Mouse (Mus musculus) midbrain, postnatal 0 days (tissue): ENCODE measurements around the gene Adamts12. TPM values are rescaled to one million over a fixed set of nuclear protein-coding genes. Genes with fewer than 3 reads are reported as not detected.
A peak's percentile ranks its signal among the peaks of the same experiment; 100 is the strongest.

Experiments used
- ATAC-seq: fragments of 200-750 bp; cut with Nextera tagmentation; 2 replicates; pipeline ENCODE4 v1.8.0; 2017; ENCODE audit warnings: moderate number of reproducible peaks, mild to moderate bottlenecking, moderate TSS enrichment, moderate library complexity; ENCODE audit not compliant: low FRiP score
- DNase-seq: peaks from one replicate; pipeline ENCODE4 v3.0.0-alpha.2; 2015; ENCODE audit warnings: low spot score
- H3K27ac ChIP-seq: fragments of 300-500 bp; sonication (generic); 2 replicates; pipeline ENCODE4 v1.5.1; 2014; ENCODE audit warnings: low read depth, mild to moderate bottlenecking, low read length, mixed read lengths
- H3K27me3 ChIP-seq: fragments of 300-500 bp; sonication (generic); 2 replicates; pipeline ENCODE4 v1.6.1; 2014; ENCODE audit warnings: low read length, control low read depth, mixed read lengths; ENCODE audit not compliant: insufficient read depth
- H3K36me3 ChIP-seq: fragments of 300-500 bp; sonication (generic); 2 replicates; pipeline ENCODE4 v1.6.1; 2014; ENCODE audit warnings: low read length, control low read depth, mixed read lengths; ENCODE audit not compliant: insufficient read depth
- H3K4me1 ChIP-seq: fragments of 300-500 bp; sonication (generic); 2 replicates; pipeline ENCODE4 v1.6.1; 2014; ENCODE audit warnings: mild to moderate bottlenecking, control low read depth, antibody characterized with exemption, low read length, mixed read lengths; ENCODE audit not compliant: insufficient read depth
- H3K4me2 ChIP-seq: fragments of 300-500 bp; sonication (generic); 2 replicates; pipeline ENCODE4 v1.6.1; 2014; ENCODE audit warnings: low read depth, mild to moderate bottlenecking, low read length, mixed read lengths; ENCODE audit not compliant: poor library complexity, severe bottlenecking
- H3K4me3 ChIP-seq: fragments of 300-500 bp; sonication (generic); 2 replicates; pipeline ENCODE4 v1.5.1; 2014; ENCODE audit warnings: low read depth, mild to moderate bottlenecking, low read length, moderate library complexity
- H3K9ac ChIP-seq: fragments of 300-500 bp; sonication (generic); replicated peaks from 2 replicates; pipeline ENCODE4 v1.6.1; 2014; ENCODE audit warnings: mild to moderate bottlenecking, low read length, moderate library complexity, mixed read lengths; ENCODE audit not compliant: poor library complexity, severe bottlenecking
- H3K9me3 ChIP-seq: fragments of 300-500 bp; sonication (generic); 2 replicates; pipeline ENCODE4 v1.6.1; 2016; ENCODE audit warnings: low read length, control low read depth
- CTCF ChIP-seq: IDR thresholded peaks from 2 replicates; pipeline ENCODE4 v1.5.1; 2016; ENCODE audit warnings: antibody characterized with exemption, mild to moderate bottlenecking
- whole genome bisulfite sequencing: fragments of 180-500 bp; shearing (Covaris S2); extraction: QIAGEN DNeasy Blood & Tissue Kit; methylation state at CpG from one replicate; pipeline ENCODE4 v1.1.7; 2014; 5-methylcytosine and 5-hydroxymethylcytosine counted together
- polyA plus RNA-seq: library from polyadenylated mRNA; unstranded; fragments of >200 nt; fragmentation: Nextera tagmentation; extraction: Ambion mirVana; gene quantifications from 2 replicates; pipeline ENCODE4 v1.2.1, GENCODE M21; 2015
- total RNA-seq: library from RNA; depleted of rRNA; stranded (reverse); fragments of >200 nt; gene quantifications from 2 replicates; pipeline ENCODE4 v1.2.3, GENCODE M21; 2014

The Adamts12 gene
- total and polyA plus RNA-seq, 2 experiments from 2014 or later, result 0.94 to 7.4 TPM

GRCm38 (mm10) chr15:11160759-11161158, 96.2 kb downstream of the Adamts12 start:
- peak; percentile 49 for TF ChIP-seq CTCF
- H3K36me3 ChIP-seq, result no peaks in the 10 kb centered on the region
- DNase-seq (peak; percentile 71), ATAC-seq (no peak)
- no peak overlapping the region for H3K9ac ChIP-seq
- no peak overlapping the region for H3K4me2 ChIP-seq
- H3K4me3 ChIP-seq, result no peak overlapping the region
- WGBS, result 65% methylated on average over 2 of the region's 2 CpGs
- no peaks in the 10 kb centered on the region for H3K4me1 ChIP-seq
- no peak overlapping the region for H3K27ac ChIP-seq
- H3K9me3 ChIP-seq, result no peaks in the 10 kb centered on the region
- no peaks in the 10 kb centered on the region for H3K27me3 ChIP-seq

DNA sequence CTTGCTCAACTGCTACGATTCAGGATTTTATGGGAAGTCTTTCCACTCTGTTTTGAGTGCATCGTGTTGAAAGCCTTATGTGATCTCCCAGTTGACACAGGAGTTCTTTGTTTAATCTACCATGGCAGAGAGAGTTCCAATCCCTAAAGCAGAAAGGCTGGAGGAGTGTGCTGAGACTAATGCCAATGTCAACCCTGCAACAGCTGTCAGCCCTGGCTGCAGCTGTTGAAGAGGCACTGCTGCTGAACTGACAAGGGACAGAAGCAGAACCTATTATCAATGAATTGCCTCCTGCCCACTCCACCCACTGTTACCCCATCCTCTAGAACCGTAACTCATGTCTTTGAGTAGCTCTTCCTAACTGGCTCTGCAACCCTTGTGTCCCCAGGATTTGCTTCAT, 101.3 kb downstream of the Adamts12 start:
- ATAC-seq (no peak), DNase-seq (peak; percentile 20)
- H3K4me1 ChIP-seq, result no peaks in the 10 kb centered on the region
- H3K4me3 ChIP-seq, result no peak overlapping the region
- H3K9ac ChIP-seq, result no peak overlapping the region
- H3K9me3 ChIP-seq, result no peaks in the 10 kb centered on the region
- H3K27me3 ChIP-seq, result no peaks in the 10 kb centered on the region
- no peak overlapping the region for H3K27ac ChIP-seq
- no peak overlapping the region for H3K4me2 ChIP-seq
- WGBS, result 29% methylated on average over 3 of the region's 3 CpGs
- TF ChIP-seq CTCF, result no peak
- no peaks in the 10 kb centered on the region for H3K36me3 ChIP-seq

- DNase-seq (peak; percentile 7), ATAC-seq (no peak)
- no peak overlapping the region for H3K4me2 ChIP-seq
- no peak overlapping the region for H3K4me3 ChIP-seq
- no peak overlapping the region for H3K27ac ChIP-seq
- no peaks in the 10 kb centered on the region for H3K9me3 ChIP-seq
- 94% methylated on average over 7 of the region's 7 CpGs for WGBS
- no peak for TF ChIP-seq CTCF
- no peak overlapping the region for H3K9ac ChIP-seq
- H3K4me1 ChIP-seq, result no peaks in the 10 kb centered on the region; the same call in 1 of the 2 replicates
- H3K27me3 ChIP-seq, result no peaks in the 10 kb centered on the region
- H3K36me3 ChIP-seq, result no peaks in the 10 kb centered on the region
Observed at GRCm38 (mm10) chr15:11173884-11174470, 109.4 kb downstream of the Adamts12 start.

GRCm38 (mm10) chr15:11174842-11175241, 110.3 kb downstream of the Adamts12 start:
- no peaks in the 10 kb centered on the region for H3K9me3 ChIP-seq
- peak; percentile 6 for DNase-seq
- H3K4me1 ChIP-seq, result no peaks in the 10 kb centered on the region; the same call in 1 of the 2 replicates
- H3K9ac ChIP-seq, result no peak overlapping the region
- H3K36me3 ChIP-seq, result no peaks in the 10 kb centered on the region
- H3K4me3 ChIP-seq, result no peak overlapping the region
- no peaks in the 10 kb centered on the region for H3K27me3 ChIP-seq
- H3K4me2 ChIP-seq, result no peak overlapping the region
- no peak overlapping the region for H3K27ac ChIP-seq
- TF ChIP-seq CTCF, result no peak
- ATAC-seq, result no peak
- WGBS, result 80% methylated on average over 13 of the region's 13 CpGs

- 44% methylated on average over 9 of the region's 9 CpGs for WGBS
Observed at GRCm38 (mm10) chr15:11177448-11177847, 112.9 kb downstream of the Adamts12 start.

DNA sequence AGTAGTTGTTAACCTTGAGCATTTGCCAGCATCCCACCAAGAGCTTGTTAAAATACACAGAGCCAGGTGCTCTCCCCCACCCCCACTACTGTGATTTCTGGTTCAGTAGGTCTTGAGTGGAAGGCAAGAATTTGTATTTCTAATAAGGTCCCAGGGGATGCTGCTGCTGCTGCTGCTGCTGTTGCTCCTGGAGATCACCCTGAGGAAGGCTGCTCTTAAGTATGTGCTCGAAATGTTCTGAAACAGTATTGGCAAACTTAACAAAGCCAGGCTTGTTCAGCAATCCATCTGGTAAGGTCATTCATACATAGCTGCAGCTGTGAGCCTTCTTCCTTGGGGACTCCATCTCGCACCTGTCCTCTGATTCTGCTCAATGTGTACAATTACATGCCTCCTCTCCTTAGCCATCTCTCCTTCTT, 115.2 kb downstream of the Adamts12 start:
- Histone ChIP-seq H3K27ac (no peak overlapping the region), H3K36me3 (no peaks in the 10 kb centered on the region), H3K4me1 (no peaks in the 10 kb centered on the region; the same call in 1 of the 2 replicates), H3K4me2 (no peak overlapping the region), H3K27me3 (no peaks in the 10 kb centered on the region), H3K4me3 (no peak overlapping the region), H3K9me3 (no peaks in the 10 kb centered on the region), H3K9ac (no peak overlapping the region)
- DNase-seq, result peak; percentile 65
- peak; percentile 41 for ATAC-seq
- no peak for TF ChIP-seq CTCF
- 46% methylated on average over 2 of the region's 2 CpGs for WGBS

More at GRCm38 (mm10) chr15:11177448-11177847, 112.9 kb downstream of the Adamts12 start:
- H3K4me3 ChIP-seq, result no peak overlapping the region
- H3K9me3 ChIP-seq, result no peaks in the 10 kb centered on the region
- H3K27me3 ChIP-seq, result no peaks in the 10 kb centered on the region
- no peak for TF ChIP-seq CTCF
- no peak overlapping the region for H3K27ac ChIP-seq
- H3K4me2 ChIP-seq, result no peak overlapping the region
- no peak overlapping the region for H3K9ac ChIP-seq
- H3K36me3 ChIP-seq, result no peaks in the 10 kb centered on the region
- H3K4me1 ChIP-seq, result no peaks in the 10 kb centered on the region; the same call in 1 of the 2 replicates
- no peak for ATAC-seq
- DNase-seq, result peak; percentile 22
